Mouse (Mus musculus): Measurements from ENCODE around the gene Mfap3l. TPM values are rescaled to one million over a fixed set of nuclear protein-coding genes. Genes with fewer than 3 reads are reported as not detected.
"Not testable (repeated sequence)": the region's sequence is repeated elsewhere in the genome, so short reads cannot be mapped to it uniquely, and the experiment has no call there.

The Mfap3l gene
- polyA plus RNA-seq (2016; fragmentation: Nextera tagmentation; extraction: Ambion mirVana) = 2.1 and 2.6 TPM in 2 replicates

- H3K27ac ChIP-seq = peak within 1 kb of the TSS; percentile 72
- H3K9me3 ChIP-seq (replicated peaks) = no peaks in the 10 kb centered on the region
- ATAC-seq (ENCODE audit: low FRiP score) = peak; percentile 98
- peak within 1 kb of the TSS; percentile 70 for H3K9ac ChIP-seq
- H3K4me1 ChIP-seq = peaks cover 4% of the 10 kb centered on the region; the same call in 1 of the 2 replicates
- H3K4me3 ChIP-seq = peak within 1 kb of the TSS; percentile 66
- no peaks in the 10 kb centered on the region for H3K36me3 ChIP-seq
- peak within 1 kb of the TSS; percentile 99 for H3K4me2 ChIP-seq (replicated peaks)
- WGBS = 1% methylated on average over 60 of the region's 60 CpGs
- H3K27me3 ChIP-seq = peaks cover 15% of the 10 kb centered on the region
Observed at GRCm38 (mm10) chr8:60632250-60632932, at the start of gene Mfap3l. TSS of gene Mfap3l (plus strand) at chr8:60632827.

- no peak overlapping the region for H3K27ac ChIP-seq
- H3K9me3 ChIP-seq (replicated peaks) = no peaks in the 10 kb centered on the region
- no peak overlapping the region for H3K4me3 ChIP-seq
- H3K36me3 ChIP-seq = no peaks in the 10 kb centered on the region
- H3K27me3 ChIP-seq = no peaks in the 10 kb centered on the region
- no peak overlapping the region for H3K9ac ChIP-seq
- H3K4me2 ChIP-seq (replicated peaks) = no peak overlapping the region
- no peaks in the 10 kb centered on the region for H3K4me1 ChIP-seq
- no peak for ATAC-seq (ENCODE audit: low FRiP score)
- 77% methylated on average over 2 of the region's 2 CpGs for WGBS
Observed at GRCm38 (mm10) chr8:60583369-60583768, 49.3 kb upstream of the Mfap3l start.

- not testable (repeated sequence) for H3K4me2 ChIP-seq (replicated peaks); H3K36me3 ChIP-seq; H3K27me3 ChIP-seq; H3K4me3 ChIP-seq; ATAC-seq (ENCODE audit: low FRiP score); H3K9ac ChIP-seq; H3K9me3 ChIP-seq (replicated peaks); H3K27ac ChIP-seq; H3K4me1 ChIP-seq
- WGBS = 86% methylated on average over 29 of the region's 29 CpGs
Observed at GRCm38 (mm10) chr8:60591352-60592105, 41.1 kb upstream of the Mfap3l start.

- Histone ChIP-seq H3K27ac (no peak overlapping the region), H3K4me2 (replicated peaks) (no peak overlapping the region), H3K36me3 (no peaks in the 10 kb centered on the region), H3K9ac (no peak overlapping the region), H3K9me3 (replicated peaks) (no peaks in the 10 kb centered on the region), H3K4me3 (no peak overlapping the region), H3K27me3 (no peaks in the 10 kb centered on the region), H3K4me1 (no peaks in the 10 kb centered on the region)
- WGBS = 70% methylated on average over 3 of the region's 3 CpGs
- no peak for ATAC-seq (ENCODE audit: low FRiP score)
Observed at GRCm38 (mm10) chr8:60594761-60595160, 37.9 kb upstream of the Mfap3l start.

- Histone ChIP-seq H3K4me1 (no peaks in the 10 kb centered on the region), H3K4me3 (no peak overlapping the region), H3K9me3 (replicated peaks) (no peaks in the 10 kb centered on the region), H3K27me3 (no peaks in the 10 kb centered on the region), H3K4me2 (replicated peaks) (no peak overlapping the region), H3K36me3 (no peaks in the 10 kb centered on the region), H3K9ac (no peak overlapping the region), H3K27ac (no peak overlapping the region)
- ATAC-seq (ENCODE audit: low FRiP score) = no peak
Observed at GRCm38 (mm10) chr8:60611580-60612111, 21.0 kb upstream of the Mfap3l start.

GRCm38 (mm10) chr8:60616928-60617327 lies 15.7 kb upstream of the Mfap3l start:
- Histone ChIP-seq H3K27ac (no peak overlapping the region), H3K4me2 (replicated peaks) (no peak overlapping the region), H3K9ac (no peak overlapping the region), H3K27me3 (no peaks in the 10 kb centered on the region), H3K9me3 (replicated peaks) (no peaks in the 10 kb centered on the region), H3K36me3 (no peaks in the 10 kb centered on the region), H3K4me1 (no peaks in the 10 kb centered on the region), H3K4me3 (no peak overlapping the region)
- 43% methylated on average over 2 of the region's 2 CpGs for WGBS
- ATAC-seq (ENCODE audit: low FRiP score) = no peak

GRCm38 (mm10) chr8:60621561-60621960 lies 11.1 kb upstream of the Mfap3l start:
- no peak overlapping the region for H3K4me2 ChIP-seq (replicated peaks)
- no peak overlapping the region for H3K4me3 ChIP-seq
- no peaks in the 10 kb centered on the region for H3K4me1 ChIP-seq
- no peak overlapping the region for H3K9ac ChIP-seq
- H3K9me3 ChIP-seq (replicated peaks) = no peaks in the 10 kb centered on the region
- no peak overlapping the region for H3K27ac ChIP-seq
- H3K27me3 ChIP-seq = no peaks in the 10 kb centered on the region
- no peak for ATAC-seq (ENCODE audit: low FRiP score)
- no peaks in the 10 kb centered on the region for H3K36me3 ChIP-seq
- WGBS = 68% methylated on average over 4 of the region's 4 CpGs

- no peaks in the 10 kb centered on the region for H3K27me3 ChIP-seq
- H3K4me1 ChIP-seq = no peaks in the 10 kb centered on the region
- H3K4me3 ChIP-seq = no peak overlapping the region
- 90% methylated on average over 12 of the region's 12 CpGs for WGBS
- ATAC-seq (ENCODE audit: low FRiP score) = no peak
- H3K36me3 ChIP-seq = no peaks in the 10 kb centered on the region
- no peak overlapping the region for H3K27ac ChIP-seq
- H3K9me3 ChIP-seq (replicated peaks) = no peaks in the 10 kb centered on the region
- no peak overlapping the region for H3K9ac ChIP-seq
- no peak overlapping the region for H3K4me2 ChIP-seq (replicated peaks)
Observed at GRCm38 (mm10) chr8:60622056-60622455, 10.6 kb upstream of the Mfap3l start.

GRCm38 (mm10) chr8:60623438-60623837 lies 9.2 kb upstream of the Mfap3l start:
- Histone ChIP-seq H3K9ac (no peak overlapping the region), H3K36me3 (no peaks in the 10 kb centered on the region), H3K4me3 (no peak overlapping the region), H3K9me3 (replicated peaks) (no peaks in the 10 kb centered on the region), H3K4me1 (no peaks in the 10 kb centered on the region), H3K27ac (no peak overlapping the region), H3K4me2 (replicated peaks) (no peak overlapping the region), H3K27me3 (no peaks in the 10 kb centered on the region)
- WGBS = 84% methylated on average over 1 of the region's 1 CpGs
- no peak for ATAC-seq (ENCODE audit: low FRiP score)

- H3K4me1 ChIP-seq = no peaks in the 10 kb centered on the region
- no peak overlapping the region for H3K4me2 ChIP-seq (replicated peaks)
- no peaks in the 10 kb centered on the region for H3K36me3 ChIP-seq
- H3K27me3 ChIP-seq = peaks cover 4% of the 10 kb centered on the region
- ATAC-seq (ENCODE audit: low FRiP score) = no peak
- H3K4me3 ChIP-seq = no peak overlapping the region
- H3K27ac ChIP-seq = no peak overlapping the region
- H3K9ac ChIP-seq = no peak overlapping the region
- 85% methylated on average over 7 of the region's 7 CpGs for WGBS
- H3K9me3 ChIP-seq (replicated peaks) = no peaks in the 10 kb centered on the region
Observed at GRCm38 (mm10) chr8:60624722-60625121, 7.9 kb upstream of the Mfap3l start.

GRCm38 (mm10) chr8:60627937-60628336 lies 4.7 kb upstream of the Mfap3l start:
- Histone ChIP-seq H3K9ac (no peak overlapping the region), H3K4me1 (no peaks in the 10 kb centered on the region; the same call in 1 of the 2 replicates), H3K27ac (no peak overlapping the region), H3K9me3 (replicated peaks) (no peaks in the 10 kb centered on the region), H3K4me2 (replicated peaks) (no peak overlapping the region), H3K4me3 (no peak overlapping the region), H3K27me3 (peaks cover 15% of the 10 kb centered on the region), H3K36me3 (no peaks in the 10 kb centered on the region)
- WGBS = 69% methylated on average over 3 of the region's 3 CpGs
- ATAC-seq (ENCODE audit: low FRiP score) = no peak

GRCm38 (mm10) chr8:60629059-60629458 lies 3.6 kb upstream of the Mfap3l start:
- peaks cover 15% of the 10 kb centered on the region for H3K27me3 ChIP-seq
- peaks cover 4% of the 10 kb centered on the region; the same call in 1 of the 2 replicates for H3K4me1 ChIP-seq
- H3K36me3 ChIP-seq = no peaks in the 10 kb centered on the region
- H3K4me3 ChIP-seq = no peak overlapping the region
- WGBS = 74% methylated on average over 4 of the region's 4 CpGs
- H3K4me2 ChIP-seq (replicated peaks) = no peak overlapping the region
- H3K9me3 ChIP-seq (replicated peaks) = no peaks in the 10 kb centered on the region
- H3K9ac ChIP-seq = no peak overlapping the region
- no peak for ATAC-seq (ENCODE audit: low FRiP score)
- H3K27ac ChIP-seq = no peak overlapping the region
